Mouse (Mus musculus) cerebellum, postnatal 4 days (tissue): ENCODE results near the gene Fmnl2.

ENCODE experiments used
- DNase-seq, 2 experiments: peaks; one replicate each; pipeline ENCODE4 v3.0.0; 2022; ENCODE audit warnings: low spot score in 2 of 2, mixed read lengths in 1 of 2

Gene Fmnl2

DNA sequence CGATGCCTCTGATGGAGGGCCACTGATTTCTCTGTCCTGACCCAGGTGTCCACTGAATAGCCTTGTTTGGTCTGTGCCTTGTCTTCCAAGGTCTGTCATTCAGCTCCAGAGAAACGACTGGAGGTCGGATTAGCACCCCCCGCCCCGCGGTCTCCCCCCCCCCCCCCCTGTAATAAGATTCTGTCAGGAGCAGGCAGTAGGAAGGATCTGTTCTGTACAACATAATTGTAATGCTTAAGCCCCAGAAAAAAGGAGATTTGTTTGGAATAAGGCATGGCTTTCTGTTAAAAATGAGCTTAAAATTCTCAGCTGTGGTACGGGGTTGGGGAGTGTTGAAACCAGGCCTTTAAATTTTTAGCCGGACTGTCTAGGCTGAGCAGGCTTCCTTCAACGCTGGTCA, 181.1 kb downstream of the Fmnl2 start:
- DNase-seq = no peak

DNA sequence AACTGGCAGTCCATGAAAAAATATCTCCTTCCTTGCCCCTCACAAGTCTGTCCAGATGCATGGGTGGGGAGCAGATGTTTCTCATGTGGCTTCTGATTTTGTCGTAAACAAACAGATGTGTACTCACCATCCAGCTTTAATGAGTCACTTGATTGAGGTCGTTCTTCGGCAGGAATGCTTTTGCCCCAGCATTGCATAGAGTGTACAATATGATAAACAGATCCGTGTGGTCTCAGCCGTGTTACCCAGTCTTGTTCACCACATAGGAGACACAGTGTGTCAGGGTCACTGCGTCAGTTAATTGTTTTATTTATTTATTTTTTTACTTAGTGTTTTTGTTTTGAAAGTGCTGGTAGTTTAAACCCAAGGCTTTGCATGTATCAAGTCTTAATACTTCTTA, 189.4 kb downstream of the Fmnl2 start:
- DNase-seq = no peak

DNA sequence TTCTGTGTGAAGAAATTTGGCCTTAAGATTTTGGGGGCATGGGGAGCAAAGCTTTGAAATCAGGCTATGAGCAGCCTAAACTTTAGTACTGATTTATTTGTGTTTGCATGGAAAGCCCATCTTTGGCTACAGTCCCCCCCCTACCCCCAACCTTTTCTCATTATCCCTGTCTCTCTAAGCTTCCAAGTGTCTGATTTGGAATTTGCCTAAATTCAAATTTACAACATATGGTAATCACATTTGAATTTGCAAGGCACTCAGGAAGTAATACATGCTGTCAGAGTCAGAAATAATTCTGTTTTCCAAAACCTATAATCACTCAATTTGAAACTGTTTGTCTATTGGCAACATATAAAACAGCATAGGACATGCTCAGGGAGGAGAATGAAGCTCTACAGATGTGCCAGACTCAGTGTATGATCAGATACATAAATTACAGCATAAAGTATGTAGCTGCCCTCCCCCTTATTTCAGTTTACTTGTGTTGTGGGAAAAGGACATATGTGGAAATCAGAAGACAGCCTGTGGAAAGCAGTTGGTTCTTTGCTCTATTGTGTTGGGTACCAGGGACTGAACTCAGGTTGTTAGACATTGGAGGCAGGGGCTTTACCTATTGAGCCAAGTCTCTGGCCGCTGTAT, 190.2 kb downstream of the Fmnl2 start:
- no peak for DNase-seq

DNA sequence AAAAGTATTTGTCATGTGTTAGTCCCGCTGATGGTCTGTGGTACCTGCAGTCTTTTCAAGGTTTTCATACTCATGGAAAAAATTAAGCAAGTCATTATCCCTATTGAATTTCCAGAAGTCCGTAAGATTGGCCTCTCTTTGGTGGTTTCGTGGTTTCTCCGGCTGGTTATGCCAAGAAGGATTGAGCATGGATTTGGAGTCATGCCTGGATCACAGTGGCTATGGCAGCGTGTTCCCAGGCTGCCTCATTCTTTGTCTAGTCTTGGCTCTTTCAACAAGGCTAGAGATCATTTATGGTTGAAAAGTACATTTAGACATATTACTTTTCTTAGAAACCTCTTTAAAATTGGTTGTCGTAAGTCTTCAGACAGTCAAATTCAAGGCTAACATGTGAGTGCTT, 192.7 kb downstream of the Fmnl2 start:
- peak in 1 of 2 experiments; percentile 21 for DNase-seq

DNA sequence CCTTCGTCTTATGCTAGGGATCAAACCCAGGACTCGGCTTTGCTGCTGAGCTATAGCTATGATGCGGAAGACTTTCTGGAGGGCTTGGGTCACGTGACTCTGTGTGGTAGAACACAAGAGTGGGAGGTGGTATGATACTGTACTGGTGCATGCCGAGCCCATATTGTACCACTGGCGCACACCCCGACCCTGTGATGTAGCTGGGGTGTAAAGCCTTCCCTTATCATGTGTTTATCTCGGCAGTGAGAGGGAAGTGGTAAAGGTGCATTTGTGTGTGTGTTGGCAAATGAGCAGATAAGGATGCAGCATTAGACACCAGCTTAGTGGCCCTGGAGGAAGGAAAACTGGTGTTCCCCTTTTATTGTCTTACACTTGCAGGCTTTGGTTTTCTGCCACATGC, 193.8 kb downstream of the Fmnl2 start:
- DNase-seq = no peak

DNA sequence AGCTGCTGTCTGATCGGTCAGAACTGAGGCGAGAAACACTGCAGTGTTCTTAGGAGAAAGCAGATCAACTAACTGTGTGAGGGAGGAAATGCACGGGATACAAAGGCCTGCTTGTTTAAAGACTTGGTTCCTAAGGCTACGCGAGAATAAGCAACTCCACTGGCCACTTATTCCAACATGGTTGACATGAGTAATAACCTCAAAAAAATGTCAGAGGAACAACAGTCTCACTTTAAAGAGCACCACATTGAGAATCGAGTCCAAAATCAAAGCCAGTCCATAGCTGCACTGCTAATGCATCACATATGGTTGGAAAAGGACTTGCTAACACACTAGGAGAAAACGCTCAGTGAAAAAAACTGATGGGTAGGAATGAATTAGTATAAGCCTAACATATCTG, 196.1 kb downstream of the Fmnl2 start:
- DNase-seq = no peak

DNA sequence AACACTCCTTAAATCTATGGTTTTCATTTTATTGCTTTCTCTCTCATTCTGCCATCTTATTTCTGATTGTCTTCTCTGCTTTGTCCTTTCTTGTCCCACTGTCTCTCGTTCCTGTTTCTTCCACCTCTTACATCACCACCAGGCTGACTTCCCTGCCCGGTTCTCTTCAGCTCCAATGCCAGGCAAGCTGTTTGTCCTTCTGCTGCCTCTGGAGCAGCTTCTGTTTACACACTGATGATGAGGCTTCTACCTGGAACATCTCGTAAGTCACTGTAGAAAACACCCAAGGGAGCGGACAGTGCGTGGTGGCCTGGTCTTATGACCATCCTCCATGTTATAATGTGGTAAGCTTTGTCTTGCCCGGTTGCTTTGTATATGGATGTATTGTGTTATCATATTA, 198.9 kb downstream of the Fmnl2 start:
- DNase-seq = no peak

DNA sequence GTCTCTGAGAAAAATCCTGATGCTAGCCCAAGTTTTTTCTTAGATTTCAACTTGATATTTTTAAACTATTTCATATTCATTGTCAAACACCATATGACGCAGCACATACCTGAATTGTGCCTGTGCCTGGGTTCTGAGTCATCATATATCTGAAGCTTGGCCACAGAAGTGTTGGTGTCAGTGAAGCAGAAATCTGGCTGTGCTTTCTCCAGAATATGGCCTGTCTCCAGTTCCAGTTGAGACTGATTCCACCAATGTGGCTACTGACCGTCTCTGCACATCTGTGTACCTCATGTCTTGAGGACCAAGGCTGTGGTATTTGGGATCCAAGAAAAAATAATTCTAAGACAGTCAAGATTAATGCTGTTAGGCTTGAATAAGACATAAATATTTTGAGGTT, 199.6 kb downstream of the Fmnl2 start:
- DNase-seq = no peak

DNA sequence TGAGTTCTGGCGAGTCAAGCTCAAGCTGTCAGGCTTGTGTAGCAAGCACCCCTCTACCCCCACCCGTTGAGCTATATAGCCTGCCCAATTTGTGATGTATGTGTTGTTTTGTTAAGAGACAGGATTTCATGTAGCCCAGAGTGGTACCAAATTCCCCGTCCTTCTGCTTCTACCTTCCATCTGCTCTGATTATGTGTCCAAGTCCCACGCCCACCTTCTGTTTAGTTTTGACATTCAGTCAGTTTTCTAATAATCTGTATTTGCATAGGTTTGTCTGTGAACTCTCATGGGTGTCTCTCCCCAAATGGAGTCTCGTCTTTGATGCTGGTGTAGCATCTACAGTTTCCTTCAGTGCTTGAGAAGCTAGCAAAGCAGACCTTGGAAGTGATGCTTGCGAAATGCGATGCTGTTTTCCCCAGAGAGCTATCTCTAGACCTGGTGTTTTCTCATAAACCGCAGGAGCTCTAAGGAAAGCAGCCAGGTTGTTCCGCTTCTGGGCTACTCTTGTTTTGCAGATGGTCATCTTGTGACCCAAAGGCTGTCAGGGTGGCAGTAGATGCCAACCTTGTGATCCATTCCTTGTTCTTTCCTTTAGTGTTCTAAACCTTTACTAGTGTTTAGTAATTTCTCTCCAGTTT, 203.8 kb downstream of the Fmnl2 start:
- DNase-seq = no peak

DNA sequence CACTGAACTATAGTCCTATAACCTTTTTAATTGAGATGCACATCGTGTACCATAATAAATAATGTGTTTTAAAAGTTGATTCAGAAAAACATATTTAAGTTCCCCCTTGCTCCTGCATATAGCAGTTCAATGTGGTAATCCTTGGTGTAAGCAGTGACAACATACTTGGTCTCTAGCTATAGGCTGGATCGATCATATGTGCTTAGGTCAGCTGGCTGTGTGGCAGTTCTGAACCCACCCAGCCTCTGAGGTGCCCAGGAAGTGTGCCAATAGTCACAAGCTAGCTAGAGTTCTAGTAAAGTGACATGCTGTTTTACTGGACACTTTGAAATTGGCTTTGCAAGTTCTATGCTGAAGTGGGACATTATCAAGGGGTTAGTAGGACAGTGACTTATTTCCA, 209.3 kb downstream of the Fmnl2 start:
- no peak for DNase-seq

DNA sequence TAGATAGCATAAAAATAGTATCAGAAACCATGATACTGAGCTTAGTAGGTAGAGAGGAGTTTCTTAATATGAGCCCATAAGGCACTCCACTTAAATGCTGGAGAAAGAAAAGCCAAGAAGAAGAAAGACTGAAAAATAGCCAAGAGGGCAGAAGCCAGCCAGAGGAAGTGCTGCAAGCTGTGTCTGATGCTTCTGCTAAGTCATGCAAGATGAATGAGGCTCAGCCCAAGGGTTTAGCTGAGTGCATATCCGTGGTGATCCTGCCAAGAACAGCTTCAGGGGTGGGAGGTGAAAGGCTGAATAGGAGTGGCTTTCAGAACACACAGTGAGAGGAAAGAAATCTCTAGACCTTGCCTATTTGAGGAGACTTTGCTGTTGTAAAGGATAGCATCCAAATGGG, 212.9 kb downstream of the Fmnl2 start:
- DNase-seq = peak in 1 of 2 experiments; percentile 29

DNA sequence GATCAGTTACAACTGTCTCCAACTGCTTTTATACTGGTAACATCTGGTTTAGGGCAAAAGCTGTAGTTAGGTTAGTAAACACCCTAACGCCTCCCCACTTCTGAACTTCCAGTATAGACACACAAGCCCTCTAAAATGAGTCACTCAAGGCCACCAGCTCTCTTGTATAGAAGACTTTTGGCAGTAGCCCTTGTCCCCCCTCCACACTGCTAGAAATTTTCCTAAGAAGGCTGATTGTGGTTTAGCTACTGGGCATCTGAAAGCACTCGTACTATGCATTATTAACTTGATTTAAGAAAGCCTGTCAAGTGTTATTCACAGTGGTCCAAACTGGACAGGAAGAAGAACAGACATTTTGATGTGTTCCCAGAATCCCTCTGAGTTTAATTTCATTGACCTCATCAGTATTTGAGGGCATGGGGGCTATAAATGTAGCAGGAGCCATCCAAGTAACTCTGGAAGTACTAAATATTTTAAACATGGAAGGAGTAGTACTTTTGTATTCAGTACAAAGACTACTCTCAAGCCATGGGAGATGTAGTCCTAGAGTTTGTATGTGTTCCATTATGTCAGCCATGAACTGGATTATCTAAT, 222.1 kb downstream of the Fmnl2 start:
- DNase-seq = no peak

DNA sequence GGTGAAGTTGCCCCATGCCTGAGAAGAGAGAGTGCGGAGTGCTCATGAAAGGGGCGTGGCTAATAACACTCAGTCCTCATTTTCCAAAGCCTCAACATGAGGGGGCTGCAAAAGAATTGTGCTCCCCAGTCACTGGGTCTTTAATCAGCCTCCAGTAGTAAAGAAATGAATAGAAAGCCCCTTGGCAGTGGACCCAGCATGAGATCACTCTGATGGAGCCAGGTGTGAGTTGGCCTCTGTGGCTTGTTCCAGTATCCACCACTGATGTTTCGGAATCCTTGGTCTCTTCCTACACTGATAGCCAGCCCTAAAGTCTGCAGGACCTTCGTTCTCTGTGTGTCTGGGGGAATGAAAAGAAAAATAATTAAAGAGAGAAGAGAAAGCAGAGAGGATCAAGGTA, 224.4 kb downstream of the Fmnl2 start:
- no peak for DNase-seq

DNA sequence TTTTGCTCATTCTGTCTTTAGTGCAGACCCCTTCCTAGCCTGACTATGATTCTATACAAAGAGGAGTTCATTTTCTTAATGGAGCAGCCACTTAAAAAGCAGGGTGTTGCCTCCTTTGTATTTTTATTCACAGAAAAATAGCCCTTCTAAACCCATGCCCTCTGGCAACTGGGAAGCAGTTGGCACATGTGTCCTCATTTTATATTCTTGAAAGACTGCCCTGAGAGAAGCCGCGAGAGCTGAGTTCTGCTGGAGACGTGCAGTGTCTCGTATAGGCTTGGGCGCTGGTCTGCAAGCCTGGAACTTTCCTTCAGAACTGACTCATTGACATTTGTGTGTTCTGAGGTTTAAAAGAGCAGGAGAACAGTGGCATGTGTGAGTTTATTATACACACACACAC, 224.8 kb downstream of the Fmnl2 start:
- DNase-seq = no peak

DNA sequence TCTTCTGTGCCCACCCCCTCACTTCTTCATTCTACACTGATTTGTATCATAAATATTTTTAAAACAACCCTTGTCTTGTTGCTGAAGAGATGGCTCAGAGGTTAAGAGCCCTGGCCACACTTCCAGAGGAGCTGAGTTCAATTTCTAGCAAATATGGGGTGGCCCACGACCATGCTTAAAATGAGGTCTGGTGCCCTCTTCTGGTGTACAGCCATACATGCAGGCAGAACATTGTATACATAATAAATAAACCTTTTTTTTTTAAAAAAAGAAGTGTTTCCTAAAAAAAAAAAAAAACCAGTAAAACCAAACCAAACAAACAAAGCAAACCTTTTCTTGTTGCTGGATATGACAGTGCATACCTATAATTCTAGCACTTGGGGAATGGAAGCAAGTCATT, 225.6 kb downstream of the Fmnl2 start:
- no peak for DNase-seq

DNA sequence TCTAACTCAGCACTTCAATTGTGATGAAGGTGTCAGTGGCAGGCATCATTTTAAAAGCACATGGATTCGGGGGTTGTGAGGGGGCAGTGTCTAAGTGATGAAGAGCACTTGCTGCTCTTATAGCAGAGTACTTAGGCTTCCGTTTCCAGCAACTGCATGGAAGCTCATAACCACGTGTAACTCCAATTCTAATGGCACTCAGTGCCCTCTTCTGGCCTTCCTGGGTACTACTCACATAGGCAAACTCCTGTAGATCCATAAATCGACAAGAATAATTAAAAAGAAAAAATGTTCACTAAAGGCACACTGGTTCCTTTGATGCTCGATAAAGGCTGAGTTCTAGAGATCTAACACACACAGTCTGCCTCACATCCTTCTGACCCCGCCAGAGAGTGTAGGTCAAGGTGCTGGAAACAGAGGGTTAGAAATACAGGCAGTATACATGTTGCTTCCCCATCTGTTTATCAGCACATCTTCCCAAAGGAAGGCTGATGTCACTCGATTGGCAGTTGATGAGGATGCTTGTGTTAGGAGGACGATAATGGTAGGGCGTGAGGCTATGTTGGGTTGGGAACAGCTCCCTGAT, 228.1 kb downstream of the Fmnl2 start:
- peak in 1 of 2 experiments; percentile 60 for DNase-seq

DNA sequence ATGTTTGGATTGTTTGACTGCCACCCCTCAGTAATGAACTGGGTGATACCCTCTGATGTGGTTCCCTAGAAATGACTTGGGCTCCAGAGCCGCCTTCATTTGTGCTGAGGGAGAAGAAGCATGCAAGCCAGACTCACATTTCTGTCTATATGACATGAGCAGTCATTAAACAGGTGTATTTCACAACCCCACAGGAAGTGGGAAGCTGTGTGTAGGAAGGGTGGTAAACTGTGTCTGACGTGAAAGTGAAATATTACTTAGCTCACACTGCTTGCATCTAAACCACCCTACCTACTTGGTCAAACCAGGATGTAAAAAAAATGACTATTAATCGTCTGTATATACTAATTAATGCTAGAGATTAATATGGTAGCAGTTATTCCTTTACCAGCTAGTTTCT, 231.1 kb downstream of the Fmnl2 start:
- no peak for DNase-seq

DNA sequence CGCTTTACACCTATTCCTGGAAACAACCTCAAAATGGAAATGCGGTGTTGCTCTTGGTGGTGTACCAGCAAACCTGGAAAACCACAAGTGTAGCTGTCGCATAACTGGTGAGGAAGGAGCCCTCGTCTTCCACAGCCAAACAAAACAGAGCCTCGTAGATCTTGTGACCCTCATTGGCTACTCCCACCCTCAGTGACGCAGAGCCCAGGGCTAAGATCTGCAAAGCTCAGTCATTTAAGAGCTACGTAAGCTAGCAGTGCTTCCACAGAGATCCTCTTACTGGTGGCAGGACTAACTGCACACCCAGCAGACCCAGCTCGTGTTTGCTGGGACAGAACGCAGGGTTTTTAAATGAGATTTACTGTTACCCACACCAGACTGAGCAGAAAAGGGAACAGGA, 237.4 kb downstream of the Fmnl2 start:
- no peak for DNase-seq

DNA sequence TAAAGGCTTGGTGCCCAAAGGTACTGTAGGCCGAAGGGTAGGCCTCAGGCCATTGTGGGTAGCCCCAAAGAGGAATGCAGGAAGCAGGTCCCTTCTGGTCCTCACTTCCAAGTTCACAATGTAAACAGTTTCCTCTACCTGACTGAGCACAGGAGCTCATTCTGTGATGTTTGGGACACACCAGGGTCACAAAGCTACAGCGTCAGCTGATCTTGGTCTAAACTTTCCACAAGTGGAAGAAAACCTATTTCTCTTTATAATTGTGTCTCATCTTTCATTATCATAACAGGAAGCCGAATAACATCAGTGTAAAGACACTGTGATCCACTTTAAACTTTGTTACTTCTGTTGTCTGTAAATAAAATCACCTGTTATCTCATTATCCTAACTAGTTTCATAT, 237.8 kb downstream of the Fmnl2 start:
- DNase-seq = no peak

DNA sequence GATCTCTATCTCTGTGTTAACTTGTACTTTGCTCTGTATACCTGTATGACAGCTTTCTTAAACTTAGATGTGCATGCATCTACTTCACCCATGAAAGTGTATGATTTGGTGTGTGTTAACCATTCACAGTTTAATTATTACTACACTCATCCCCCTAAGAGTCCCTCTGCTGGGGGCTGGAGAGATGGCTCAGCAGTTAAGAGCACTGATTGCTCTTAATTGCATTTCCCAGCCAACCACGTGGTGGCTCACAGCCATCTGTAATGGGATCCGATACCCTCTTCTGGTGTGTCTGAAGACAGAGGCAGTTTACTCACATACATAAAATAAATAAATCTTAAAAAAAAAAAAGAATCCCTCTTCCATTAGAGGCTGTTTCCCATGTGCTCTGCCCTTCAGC, 242.4 kb downstream of the Fmnl2 start:
- no peak for DNase-seq

DNA sequence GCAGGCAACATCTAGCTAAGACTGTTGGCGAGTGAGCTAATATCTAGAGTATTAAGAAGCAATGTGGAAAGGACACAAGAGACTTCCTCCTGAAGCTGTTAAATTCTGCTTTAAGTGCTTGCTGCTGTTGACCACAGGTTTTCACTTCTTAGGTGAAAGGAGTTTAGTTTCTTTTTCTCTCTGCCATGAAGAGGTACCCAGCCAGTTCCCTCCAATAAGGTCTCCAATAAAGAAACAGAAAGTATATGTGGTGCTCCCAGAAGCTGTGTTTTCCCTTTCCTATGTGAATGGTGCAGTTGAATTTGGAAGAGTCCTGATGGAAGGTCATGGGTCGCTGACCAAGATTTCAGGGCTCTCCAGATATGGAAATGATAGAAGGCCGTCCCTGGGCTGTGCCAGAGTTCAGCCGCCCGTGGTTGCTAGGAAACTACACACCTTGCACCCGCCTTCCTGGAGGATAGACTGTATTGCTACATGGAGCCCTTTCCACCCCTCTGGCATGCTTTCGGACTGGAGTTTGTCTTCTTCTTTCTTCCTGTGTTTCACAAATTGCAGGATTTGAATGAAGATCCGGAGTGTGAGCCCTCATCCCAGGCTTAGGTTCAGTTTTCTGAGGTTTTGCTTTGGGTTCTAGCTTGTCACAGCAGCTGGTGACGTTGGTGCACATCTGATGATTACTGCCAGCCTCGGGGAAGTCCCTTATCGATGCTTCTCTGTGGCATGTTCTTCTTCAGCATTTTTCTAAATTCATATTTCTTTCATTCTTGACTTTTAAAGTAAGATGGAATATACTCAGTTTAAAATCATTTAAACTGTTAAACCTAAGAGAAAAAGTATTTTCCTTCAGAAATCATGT, 244.5 kb downstream of the Fmnl2 start:
- DNase-seq = no peak

DNA sequence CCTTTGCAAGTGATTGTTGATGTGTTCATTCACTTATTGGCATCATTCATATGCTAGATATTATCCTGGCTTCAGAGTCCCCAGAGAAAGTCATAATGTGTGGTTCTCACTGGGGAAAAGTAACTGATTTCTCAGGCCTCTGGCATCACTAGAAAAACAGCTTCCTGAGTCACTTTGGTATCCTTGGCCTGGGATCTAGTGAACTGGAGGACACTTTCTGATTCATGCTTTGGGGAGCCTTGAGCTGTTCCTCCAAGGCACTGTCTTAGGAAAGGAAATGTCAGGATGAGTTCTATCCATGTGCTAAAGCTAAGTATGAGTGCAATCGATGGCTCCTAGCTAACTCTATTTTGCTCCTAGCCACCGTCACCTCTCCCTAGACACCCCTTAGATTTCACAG, 245.2 kb downstream of the Fmnl2 start:
- no peak for DNase-seq
